Mouse (Mus musculus) spleen, adult 10 weeks (tissue): ENCODE results near the gene Vmn1r152. TPM values are rescaled to one million over a fixed set of nuclear protein-coding genes. Genes with fewer than 3 reads are reported as not detected.

Experiments
- polyA plus RNA-seq: library from polyadenylated mRNA; stranded (reverse); fragments of 350-450 nt; fragmentation: Illumina TruSeq; extraction: RNeasy Lipid Tissue Mini Kit (QIAGEN cat#74804); gene quantifications from one replicate; pipeline ENCODE4 v1.2.3, GENCODE M21; 2015; ENCODE audit warnings: low replicate concordance; ENCODE audit not compliant: insufficient read depth

The Vmn1r152 gene
- not detected for polyA plus RNA-seq

DNA sequence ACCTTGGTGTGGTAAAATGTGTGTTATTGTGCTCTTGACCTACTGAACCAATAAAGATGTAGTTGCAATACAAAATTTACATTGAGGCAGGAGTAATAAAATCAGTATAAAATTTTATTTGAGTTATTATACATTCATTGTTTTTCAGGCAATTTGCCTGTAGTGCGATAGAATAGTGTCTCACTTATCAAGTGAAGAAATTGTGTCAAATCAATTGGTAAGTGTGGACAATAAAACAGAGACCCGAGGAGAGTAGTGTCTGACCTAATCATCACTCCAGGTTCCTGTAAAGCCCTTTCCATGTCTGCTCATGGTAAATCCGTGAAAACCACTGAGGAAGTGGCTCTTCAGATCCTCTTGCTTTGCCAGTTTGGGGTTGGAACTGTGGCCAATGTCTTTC lies at the start of gene Vmn1r152:
Gene Vmn1r152 (plus strand): TSS at position 301 of the 400 bp plus-strand sequence.

DNA sequence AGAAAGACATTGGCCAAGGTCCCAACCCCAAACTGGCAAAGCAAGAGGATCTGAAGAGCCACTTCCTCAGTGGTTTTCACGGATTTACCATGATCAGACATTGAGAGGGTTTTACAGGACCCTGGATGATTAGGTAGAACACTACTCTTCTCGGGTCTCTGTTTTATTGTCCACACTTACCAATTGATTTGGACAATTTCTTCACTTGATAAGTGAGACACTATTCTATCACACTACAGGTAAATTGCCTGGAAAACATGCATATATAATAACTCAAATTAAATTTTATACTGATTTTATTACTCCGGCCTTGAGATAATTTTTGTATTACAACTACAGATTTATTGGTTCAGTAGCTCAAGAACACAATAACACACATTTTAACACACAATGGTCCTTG lies 23.2 kb upstream of the Vmn1r152 start, which contains the start of gene Vmn1r151:
Gene Vmn1r151 (minus strand): TSS at position 101 of the 400 bp plus-strand sequence.

DNA sequence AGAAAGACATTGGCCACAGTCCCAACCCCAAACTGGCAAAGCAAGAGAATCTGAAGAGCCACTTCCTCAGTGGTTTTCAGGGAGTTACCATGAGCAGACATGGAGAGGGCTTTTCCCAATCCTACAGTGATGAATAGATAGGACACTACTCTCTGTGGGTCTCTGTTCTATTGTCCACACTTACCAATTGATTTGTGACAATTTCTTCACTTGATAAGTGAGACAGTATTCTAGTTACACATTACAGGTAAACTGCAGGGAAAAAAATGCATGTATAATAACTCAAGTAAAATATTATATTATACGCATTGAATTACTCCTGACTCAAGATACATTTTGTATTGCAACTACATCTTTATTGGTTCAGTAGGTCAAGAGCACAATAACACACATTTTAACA lies 12.0 kb downstream of the Vmn1r152 start, which contains the start of gene Gm8677:
Gene Gm8677 (minus strand): TSS at position 101 of the 400 bp plus-strand sequence.

DNA sequence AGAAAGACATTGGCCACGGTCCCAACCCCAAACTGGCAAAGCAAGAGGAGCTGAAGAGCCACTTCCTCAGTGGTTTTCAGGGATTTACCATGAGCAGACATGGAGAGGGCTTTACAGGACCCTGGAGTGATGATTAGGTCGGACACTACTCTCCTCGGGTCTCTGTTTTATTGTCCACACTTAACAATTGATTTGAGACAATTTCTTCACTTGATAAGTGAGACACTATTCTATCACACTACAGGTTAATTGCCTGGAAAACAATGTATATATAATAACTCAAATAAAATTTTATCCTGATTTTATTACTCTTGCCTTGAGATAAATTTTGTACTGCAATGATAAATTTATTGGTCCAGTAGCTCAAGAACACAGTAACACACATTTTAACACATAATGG lies 42.5 kb downstream of the Vmn1r152 start, which contains the start of gene Gm4201:
Gene Gm4201 (minus strand): TSS at position 101 of the 400 bp plus-strand sequence.

Other genes starting within 250 kb of the Vmn1r152 start
- not detected for gene Gm4187, start 193.2 kb upstream of the Vmn1r152 start, polyA plus RNA-seq
- gene Gm8660, start 151.9 kb upstream of the Vmn1r152 start, polyA plus RNA-seq: not detected
- not detected for gene Vmn1r148, start 109.4 kb upstream of the Vmn1r152 start, polyA plus RNA-seq
- gene Vmn1r149, start 84.7 kb upstream of the Vmn1r152 start, polyA plus RNA-seq: not detected
- not detected for gene Gm10665, start 58.9 kb upstream of the Vmn1r152 start, polyA plus RNA-seq
- not detected for gene Vmn1r151, start 23.3 kb upstream of the Vmn1r152 start, polyA plus RNA-seq
- gene Gm8677, start 11.9 kb downstream of the Vmn1r152 start, polyA plus RNA-seq: not detected
- gene Gm4201, start 42.4 kb downstream of the Vmn1r152 start, polyA plus RNA-seq: not detected
- not detected for gene Gm4565, start 65.2 kb downstream of the Vmn1r152 start, polyA plus RNA-seq
- not detected for gene Vmn1r155, start 135.1 kb downstream of the Vmn1r152 start, polyA plus RNA-seq
- not detected for gene Gm8693, start 169.3 kb downstream of the Vmn1r152 start, polyA plus RNA-seq
- gene Gm4567, start 196.7 kb downstream of the Vmn1r152 start, polyA plus RNA-seq: not detected
- not detected for gene Vmn1r157, start 238.7 kb downstream of the Vmn1r152 start, polyA plus RNA-seq